Mouse (Mus musculus) kidney, adult 9 months (tissue): ENCODE data around the gene Map3k14.
"Not testable (repeated sequence)": the region's sequence is repeated elsewhere in the genome, so short reads cannot be mapped to it uniquely, and the experiment has no call there.

Experiments used
- DNase-seq: peaks from one replicate; pipeline ENCODE4 v3.0.0; 2022

Gene Map3k14

DNA sequence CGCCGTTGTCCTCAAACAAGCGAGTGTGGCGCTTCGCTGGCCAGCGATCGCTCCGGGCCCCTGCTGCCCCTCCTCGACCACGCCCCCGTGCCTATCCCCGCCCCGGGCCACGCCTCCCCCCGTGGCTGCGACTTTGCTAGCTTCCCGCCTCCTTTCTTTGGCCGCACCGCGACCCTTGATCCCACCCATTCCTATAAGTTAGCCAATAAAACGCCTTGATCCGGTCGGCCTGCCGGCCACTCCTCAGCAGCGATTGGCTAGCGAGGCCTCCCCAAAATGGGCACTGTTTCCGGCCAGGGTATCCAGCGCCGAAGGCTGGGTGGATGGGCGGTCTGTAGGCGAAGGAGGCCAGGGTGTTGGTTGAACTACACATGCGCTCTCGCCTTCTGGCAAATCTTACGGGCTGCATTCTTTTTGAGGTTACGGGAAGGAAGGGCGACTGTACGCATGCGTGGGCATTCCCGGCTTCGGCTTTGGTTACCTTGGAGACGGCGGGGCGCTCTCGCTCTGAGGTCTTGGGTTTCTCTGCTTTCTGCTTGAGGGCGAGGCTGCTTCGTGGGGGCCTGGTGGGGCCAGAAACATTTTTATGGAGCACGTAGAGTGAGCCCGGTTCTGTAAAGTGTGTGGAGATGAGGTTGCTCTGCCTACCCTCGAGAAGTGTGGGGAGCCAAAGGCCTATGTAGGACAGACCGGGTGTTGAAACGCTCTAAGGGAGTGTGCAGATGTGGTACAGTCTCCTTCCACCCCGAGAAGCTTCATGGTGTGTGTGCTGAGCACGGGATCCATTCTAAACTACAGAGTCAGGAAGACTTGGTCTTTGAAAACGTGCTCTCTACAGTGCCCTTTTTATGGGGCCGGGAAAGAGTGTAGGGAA lies at the start of gene Map3k14:
Gene Map3k14, minus strand, starts transcription at position 127 of the 874 bp plus-strand sequence.
- peak; percentile 100 for DNase-seq

DNA sequence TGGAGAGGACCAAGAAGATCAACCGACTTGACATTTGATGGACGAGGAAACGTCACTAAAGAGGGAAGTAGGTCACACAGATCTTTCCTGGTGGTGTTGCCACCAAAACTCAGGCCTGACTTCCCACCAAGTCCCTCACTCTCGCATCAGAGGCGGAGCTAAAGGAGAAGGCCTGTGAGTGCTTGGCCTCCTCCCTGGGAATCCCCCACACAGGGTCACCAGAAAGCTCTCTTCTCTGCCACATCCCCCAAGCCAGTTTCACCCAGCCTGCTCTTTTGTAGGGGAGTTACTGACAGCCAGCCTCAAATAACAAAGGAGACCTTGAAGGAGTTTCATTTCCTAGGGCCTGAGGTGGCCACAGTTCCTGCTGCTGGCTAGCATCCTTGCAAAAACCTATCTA lies 48.1 kb upstream of the Map3k14 start:
- no peak for DNase-seq

DNA sequence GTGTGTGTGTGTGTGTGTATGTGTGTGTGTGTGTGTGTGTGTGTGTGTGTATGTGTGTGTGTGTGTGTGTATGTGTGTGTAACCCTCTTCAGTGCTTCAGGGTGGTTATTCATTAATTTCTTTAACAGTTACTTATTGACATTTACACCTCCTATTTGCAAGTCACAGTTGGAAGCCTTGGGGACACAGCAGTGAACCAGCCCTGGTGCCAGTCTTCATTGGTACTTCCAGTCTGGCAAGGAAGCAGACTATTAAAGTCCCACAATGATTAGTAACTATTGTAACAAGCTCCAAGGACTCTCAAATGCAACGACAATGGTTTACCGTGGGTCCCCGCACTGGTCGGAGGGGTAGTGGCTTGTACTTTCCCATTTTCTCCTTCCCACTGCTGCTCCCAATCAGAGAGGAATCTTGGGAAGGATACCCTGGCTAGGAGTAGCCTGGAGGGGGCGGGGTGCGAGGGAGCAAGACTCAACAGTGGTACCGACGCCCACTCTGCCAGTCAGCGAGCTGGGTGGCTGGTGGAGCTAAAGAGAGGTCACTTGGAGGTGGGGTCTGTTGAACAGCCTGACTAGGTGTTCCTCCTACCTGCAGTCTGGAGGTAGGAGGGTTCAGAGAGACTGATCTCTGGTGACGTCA lies 47.6 kb upstream of the Map3k14 start:
- DNase-seq, result peak; percentile 78

DNA sequence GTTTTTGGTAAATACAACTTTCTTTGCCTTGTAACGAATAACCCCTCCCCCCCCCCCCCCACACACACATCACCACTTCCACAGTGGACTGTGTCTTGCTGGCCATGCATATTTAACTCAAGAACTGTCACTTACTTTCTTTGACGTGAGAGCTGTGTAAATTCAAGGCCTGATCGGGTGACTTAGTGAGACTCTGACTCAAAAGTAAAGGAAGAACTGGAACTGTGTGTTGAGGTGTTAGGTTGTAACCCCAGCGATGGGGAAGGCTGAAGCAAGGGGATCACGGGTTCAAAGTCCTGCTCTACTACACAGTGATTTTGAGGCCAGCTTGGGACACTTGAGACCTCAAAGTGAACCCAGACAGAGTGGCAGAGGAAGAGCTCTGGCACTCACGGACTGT lies 46.3 kb upstream of the Map3k14 start:
- no peak for DNase-seq

DNA sequence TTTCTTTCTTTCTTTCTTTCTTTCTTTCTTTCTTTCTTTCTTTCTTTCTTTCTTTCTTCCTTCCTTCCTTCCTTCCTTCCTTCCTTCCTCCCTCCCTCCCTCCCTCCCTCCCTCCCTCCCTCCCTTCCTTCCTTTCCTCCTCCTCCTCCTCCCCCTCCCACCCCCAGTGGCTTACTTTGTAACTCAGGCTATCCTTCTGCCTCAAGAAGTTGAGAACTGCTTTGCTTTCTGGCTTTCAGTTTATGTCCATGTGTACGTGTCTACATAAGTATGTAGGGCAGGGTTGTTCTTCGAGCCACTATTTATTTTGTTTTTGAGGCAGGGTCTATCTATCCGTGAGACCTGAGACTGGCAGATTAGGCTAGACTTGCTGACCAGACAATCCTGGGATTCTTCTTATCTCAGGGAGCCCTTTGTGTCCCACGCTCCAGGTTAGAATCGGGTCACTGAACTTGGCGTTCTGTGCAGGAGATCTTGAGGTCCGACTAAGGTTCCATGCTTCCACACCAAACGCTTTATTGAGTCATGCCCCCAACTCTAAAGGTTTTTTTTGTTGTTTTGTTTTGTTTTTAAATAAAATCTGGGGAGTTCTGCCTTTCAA lies 45.5 kb upstream of the Map3k14 start:
- DNase-seq, result no peak

DNA sequence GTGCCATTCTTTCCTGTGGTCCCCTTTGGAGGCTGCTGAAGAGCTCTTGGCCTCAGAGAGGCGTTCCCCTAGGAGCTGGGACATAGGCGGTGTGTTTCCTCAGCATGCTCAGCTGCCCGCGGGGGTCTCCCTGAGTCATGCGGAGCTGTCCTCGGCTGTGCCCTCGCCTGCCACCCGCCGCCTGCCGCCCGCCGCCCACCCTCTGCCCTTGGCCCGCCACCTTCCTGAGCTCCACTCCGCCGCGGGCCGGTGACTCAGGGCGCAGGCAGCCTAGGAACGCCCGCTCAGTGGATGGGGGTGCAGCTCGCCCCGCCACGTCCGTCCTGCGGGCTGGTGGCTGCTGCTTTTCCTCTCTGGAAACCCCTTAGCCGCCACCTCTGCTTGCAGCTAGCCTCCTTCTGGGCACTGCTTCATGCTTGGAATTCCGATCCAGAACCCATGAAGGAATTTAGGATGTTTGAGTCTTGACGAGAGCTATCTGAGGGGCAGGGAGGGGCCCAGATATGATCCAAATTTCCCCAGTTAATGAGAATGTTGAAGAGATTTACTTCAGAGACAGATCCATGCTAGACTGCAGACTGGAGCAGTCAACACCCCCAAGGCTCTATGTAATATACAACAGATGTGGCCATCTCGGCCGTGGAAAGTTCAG lies 44.8 kb upstream of the Map3k14 start:
- DNase-seq, result peak; percentile 40

DNA sequence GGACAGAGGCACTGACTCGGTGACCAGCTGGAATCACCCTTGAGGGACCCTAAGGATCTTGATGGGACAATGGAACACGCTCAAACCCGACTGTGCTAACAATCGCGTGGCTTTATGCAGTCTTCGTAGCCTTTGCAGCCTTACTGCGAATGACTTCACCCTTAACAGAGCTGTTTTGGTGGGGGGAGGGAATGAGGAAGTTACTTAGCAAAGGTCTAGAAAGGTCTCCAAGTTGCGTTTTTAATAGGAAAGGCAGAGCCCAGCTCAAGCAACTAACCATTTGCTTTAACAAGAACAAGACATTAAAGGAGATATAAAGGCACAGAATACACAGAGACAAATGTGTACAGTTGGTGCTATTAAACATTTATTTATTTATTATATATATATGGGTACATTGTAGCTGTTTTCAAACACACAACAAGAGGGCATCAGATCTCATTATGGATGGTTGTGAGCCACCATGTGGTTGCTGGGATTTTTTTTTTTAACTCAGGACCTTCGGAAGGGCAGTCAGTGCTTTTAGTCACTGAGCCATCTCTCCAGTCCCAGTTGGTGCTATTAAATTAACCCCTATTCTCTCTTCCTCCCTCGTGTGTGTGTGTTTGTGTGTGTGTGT lies 42.8 kb upstream of the Map3k14 start:
- no peak for DNase-seq

DNA sequence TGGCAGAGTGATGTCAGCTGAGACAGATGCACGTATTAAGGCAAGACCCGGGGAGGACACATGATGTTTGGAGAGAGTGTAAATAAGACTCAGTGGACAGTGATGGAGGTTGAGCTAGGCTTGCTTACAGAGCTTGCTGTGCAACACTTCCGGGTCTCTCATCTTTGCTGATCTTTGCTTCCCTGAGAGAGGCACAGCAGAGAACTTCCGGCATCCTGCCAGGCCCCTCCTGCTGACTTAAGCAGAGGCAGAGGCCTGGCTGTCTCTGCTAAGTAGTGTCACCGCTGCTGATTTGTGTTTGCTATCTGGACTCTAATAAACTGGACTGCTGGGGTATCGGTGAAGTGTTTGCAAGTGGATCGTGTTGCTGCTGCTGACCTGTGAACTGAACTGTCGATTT lies 40.6 kb upstream of the Map3k14 start:
- peak; percentile 75 for DNase-seq

DNA sequence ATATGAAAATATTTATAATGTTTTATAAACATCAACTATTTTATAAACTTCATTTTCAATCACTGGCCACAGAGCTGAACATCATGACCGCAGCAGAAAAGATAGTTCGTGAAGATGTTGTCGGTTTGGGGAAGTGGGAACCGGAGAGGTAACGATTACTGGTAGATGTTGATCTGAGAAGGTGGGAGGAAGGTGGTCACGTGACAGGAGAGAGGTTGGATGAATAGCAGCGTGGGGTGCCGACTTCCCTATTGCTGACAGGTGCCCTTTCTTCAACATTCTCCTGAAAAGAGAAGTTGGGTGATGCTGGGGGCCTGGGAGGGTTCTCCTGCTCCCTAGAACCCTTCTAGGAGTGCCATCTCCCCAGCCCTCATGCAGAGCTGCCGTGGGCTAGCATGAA lies 37.3 kb upstream of the Map3k14 start:
- DNase-seq, result no peak

DNA sequence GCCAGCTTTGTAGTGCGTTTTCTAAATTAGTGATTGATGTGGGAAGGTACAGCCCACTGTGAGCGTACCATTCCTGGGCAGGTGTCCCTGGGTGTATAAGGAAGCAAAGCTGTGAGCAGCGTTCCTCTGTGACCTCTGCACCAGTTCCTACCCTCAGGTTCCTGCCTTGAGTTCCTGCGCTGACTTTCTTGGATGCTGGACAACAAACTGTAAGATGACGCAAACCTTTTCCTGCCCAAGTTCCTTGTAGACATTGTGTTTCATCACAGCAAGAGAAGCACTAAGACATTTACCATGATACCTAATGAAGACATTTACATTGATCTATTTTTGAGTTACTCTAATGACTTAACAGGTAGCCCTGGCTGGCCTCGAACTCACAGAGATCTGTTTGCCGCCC lies 27.5 kb upstream of the Map3k14 start:
- no peak for DNase-seq

DNA sequence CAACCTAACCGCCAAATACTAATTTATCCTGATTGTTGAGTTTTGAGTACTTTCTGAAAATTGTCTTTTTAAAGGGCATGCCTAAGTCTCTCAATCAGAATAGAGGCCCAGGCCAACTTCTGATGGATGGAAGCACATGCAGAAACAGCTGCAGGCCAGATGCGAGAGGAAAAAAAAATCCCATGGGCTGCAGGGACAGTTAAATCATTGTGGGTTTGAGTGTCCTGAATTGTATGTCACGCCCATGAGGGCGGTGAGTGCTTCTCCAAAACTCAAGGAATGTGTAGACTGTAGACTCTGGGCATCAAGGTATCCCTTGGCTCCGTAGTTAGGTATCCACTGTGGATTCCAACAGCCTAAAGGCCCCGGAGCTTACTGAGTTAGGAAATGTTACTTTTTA lies 26.8 kb upstream of the Map3k14 start:
- DNase-seq, result no peak

DNA sequence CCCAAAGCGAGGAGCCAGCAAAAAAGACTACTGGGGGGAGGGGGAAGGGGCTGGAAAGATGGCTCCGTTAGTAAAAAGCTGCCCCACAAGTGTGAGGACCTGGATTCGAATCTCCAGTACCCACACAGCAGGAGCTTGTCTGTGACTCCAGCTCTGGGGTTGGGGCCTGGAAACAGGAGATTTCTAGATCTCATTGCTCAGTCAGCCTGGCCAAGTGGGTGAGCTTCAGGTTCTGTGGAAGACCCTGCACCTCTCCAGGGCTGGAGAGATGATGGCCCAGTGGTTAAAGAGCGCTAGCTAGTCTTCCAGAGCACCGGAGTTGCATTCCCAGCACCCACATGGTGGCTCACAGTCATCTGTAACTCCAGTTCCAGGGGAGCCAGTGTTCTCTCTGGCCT lies 25.6 kb upstream of the Map3k14 start:
- no peak for DNase-seq

DNA sequence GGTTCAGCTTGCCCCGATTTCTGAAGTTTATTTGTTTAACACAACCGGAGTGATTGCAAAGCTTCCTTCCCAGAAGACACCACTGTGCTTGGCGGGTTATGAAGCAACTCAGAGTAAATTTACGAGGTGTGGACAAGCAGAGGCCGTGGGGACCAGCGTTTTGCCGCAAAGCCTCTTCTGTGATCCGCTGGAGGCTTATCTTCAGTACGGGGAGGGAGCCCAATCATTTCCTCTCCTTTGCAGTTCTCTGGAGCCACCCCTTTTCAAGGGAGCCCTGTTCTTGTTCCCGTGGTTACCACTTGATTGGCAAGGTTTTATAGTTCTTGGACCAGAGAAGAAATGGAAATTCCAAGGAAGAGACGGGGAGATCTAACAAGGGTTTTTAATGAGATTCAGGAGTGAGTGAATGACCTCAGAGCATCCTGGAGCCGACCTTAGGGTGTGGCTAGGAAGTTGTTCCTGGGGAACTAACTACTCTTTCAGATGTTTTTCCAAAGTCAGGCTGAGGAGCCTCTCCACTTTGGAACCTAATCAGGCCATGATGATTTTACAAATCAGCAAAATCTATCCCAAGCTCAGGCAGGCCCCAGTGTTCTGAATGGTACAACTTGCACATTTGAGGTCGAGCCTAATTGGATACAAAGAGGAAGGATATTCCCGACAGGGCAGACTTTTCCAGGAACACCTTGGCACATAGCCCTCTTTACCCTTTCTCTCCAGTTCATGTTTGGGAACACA lies 25.0 kb upstream of the Map3k14 start:
- peak; percentile 60 for DNase-seq

DNA sequence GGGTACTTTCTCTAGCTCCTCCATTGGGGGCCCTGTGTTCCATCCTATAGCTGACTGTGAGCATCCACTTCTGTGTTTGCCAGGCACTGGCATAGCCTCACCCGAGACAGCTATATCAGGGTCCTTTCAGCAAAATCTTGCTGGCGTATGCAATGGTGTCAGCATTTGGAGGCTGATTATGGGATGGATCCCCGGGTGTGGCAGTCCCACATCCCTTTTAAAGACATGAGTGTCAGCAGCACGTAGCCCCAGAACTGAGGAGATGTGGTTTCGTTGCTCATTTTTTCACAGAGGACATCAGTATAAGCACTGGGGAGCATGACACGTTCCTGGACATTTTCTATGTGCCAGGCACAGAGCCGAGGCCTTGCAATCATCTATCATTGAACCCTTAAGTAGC lies 23.6 kb upstream of the Map3k14 start:
- not testable (repeated sequence) for DNase-seq

DNA sequence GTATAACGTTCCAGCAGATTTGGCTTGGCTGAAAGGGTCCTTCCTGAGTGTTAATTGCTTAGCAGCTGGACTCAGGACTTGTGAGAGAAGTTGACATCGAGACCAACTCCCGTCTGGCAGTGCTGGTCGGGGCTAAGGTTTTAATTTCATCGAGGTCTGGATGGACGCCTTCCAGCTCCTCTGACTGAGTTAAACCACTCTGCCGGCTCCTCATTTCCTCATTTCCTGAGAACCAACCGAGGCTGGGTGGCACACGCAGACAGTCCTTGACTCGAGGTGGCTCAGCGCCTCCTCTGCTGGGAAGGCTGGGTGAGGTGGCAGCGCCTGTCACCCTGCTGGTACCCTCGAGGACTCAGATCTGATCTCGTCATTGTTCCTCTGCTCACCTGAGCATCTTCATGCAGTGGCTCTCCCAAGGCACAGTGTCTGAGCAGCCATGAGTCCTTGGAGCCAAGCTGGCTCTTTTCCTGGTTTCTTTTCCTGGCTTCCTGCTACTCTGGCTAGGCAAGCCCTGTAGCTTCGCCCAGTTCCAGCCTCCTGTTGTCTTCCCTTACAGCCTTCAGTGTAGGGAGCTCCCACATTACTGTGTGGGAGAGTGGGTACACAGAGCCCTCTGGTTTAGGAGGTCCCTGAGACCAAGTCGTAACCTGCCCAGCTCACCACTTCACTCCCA lies 21.2 kb upstream of the Map3k14 start:
- no peak for DNase-seq

DNA sequence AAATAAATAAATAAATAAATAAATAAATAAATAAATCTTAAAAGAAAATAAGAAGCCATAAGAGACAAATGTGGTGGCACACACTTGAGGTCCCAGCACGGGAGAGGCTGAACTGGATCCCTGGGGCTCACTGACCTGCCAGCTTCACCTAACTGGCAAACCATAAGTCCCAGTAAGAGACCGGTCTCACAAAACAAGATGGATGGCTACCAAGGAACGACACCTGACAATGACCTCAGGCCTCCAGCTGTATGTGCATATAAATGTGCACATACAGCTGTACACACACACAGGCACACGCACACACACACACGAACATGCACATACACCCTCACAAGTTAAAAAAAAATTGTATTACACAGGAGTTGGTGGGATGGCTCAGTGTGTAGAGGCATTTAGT lies 19.6 kb upstream of the Map3k14 start:
- no peak for DNase-seq

DNA sequence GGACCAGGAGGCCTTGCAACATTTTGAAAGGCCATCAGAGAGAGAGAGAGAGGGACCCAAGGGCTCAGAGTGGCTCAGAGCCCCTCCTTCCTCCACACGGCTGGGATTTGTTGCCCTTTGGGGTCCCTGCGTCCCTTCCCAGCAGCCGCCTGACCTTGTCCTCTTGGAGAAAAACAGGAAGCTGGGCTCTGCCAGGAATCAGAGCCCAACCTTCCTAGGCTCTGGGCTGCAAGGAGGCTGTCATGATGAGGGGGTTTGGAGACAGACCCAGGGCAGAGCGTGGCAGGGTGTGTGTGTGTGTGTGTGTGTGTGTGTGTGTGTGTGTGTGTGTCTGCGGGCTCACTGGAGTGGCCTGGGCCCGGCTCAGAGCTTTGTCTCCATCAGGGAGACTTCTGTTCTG lies 18.7 kb upstream of the Map3k14 start:
- DNase-seq, result no peak

DNA sequence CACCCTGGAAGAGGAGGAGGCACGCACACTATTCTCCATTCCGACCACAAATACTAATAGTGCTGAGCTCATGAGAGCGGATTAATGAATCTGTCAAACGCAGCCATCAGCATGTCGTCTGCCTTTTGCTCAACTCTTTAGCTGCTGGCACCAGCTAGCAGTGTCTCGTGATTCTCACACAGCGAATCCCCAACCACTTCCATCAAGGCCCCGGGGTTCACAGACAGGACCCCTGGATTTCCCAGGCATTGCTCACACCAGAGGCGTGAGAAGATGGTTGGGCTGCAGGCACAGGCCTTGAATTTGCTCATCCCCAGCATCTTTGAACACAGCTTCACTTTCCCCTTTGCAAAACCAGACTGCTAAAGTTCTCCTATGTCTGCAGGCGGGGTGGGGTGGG lies 18.0 kb upstream of the Map3k14 start:
- no peak for DNase-seq

DNA sequence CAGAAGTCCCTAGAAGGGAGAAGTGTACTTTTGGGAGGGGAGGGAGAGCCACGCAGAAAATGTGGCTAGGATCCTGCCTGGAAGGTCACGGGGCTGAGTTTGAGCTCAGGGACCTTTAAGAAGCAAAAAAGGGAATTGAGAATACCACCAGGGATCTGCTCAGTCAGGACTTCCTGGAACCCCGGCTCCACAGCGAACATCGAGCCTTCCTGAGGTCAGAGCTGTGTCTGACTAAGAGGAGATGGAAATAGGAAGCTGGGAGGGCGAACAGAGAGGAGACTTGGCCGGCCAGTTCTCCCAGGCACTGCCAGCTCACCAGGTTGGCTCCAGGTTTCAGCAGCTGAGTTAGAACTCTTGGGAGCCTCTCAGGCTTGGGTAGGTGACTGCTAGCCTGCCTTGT lies 14.5 kb upstream of the Map3k14 start:
- DNase-seq, result no peak

DNA sequence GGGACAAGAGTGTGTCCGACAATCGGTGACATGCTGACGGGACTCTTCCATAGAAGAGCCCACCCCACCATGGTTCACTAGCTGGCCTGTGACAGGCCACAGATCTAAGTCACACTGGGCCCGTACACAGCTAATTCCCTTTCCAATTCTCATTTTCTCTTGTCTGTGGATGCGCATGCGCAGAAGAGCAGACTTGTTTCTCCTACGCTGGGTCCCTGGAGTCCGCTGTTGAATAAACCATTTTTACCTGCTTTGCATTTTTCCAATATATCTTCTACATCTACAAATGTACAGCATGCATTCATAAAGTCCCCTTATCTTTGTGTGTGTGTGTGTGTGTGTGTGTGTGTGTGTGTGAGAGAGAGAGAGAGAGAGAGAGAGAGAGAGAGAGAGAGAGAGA lies 9.2 kb upstream of the Map3k14 start:
- no peak for DNase-seq

DNA sequence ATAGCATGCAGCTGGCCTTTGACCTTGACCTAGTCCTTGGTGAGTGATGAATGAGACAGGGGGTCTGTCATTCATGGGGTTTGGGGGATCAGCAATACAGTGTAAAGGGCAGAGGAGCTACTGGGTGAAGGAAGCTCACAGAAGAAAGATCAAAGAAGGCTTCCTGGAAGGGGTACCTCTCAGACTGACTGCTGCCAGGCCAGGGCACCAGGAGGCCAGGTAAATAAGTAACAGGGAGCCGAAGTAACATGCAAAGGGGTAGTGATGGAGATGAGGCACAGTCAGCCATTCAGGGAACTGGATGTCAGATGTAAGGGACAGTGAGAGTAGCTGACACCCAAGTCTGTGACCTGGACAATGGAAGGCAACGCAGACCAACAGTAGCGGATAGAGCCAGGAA lies 5.6 kb upstream of the Map3k14 start:
- DNase-seq, result no peak

DNA sequence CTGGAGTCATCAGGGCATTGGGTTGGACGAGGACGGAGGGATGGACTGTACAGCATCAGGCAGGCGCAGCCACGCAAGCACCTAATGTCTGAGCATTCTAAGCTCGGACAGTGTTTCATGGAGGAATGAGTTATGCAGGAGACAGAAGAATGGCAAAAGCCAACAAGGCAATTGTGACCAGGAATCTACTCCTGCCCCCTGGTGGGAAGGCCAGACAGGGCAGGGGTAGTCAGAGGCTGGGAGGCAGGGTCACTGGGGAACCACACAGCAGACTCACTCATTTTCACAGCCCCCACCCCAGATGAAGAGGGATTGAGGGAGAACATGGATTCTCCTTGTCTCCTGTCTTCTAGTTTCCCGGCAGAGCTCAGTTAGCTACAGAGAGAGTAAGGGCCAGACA lies 4.7 kb upstream of the Map3k14 start:
- peak; percentile 67 for DNase-seq
